Mouse (Mus musculus): ENCODE measurements at regions not wholly inside any gene's neighbourhood (a gene's known extent, or its start where the extent isn't known, plus 50 kb on each side); places are given as distances from the start of the nearest gene placed in this dataset.

GRCm38 (mm10) chr10:60937517-60937866 is 106.1 kb upstream of the Unc5b start:
- DNase-seq (ENCODE audit: low spot score) = no peak

GRCm38 (mm10) chr10:60936659-60937516 is 105.5 kb upstream of the Unc5b start:
- no peak for DNase-seq (ENCODE audit: low spot score)

- peak; percentile 10 for DNase-seq (ENCODE audit: low spot score)
Observed at GRCm38 (mm10) chr10:60934297-60935286, 103.2 kb upstream of the Unc5b start.

GRCm38 (mm10) chr10:60933891-60934290 is 102.5 kb upstream of the Unc5b start:
- no peak for DNase-seq (ENCODE audit: low spot score)

- no peak for DNase-seq (ENCODE audit: low spot score)
Observed at GRCm38 (mm10) chr10:60932855-60933254, 101.5 kb upstream of the Unc5b start.

- peak; percentile 19 for DNase-seq (ENCODE audit: low spot score)
Observed at GRCm38 (mm10) chr10:60931891-60932378, 100.6 kb upstream of the Unc5b start.

GRCm38 (mm10) chr10:60928646-60929045 is 97.3 kb upstream of the Unc5b start:
- DNase-seq (ENCODE audit: low spot score) = no peak

- DNase-seq (ENCODE audit: low spot score) = no peak
Observed at GRCm38 (mm10) chr10:60928164-60928563, 96.8 kb upstream of the Unc5b start.

GRCm38 (mm10) chr10:60926632-60927031 is 95.3 kb upstream of the Unc5b start:
- DNase-seq (ENCODE audit: low spot score) = no peak

GRCm38 (mm10) chr10:60925644-60926043 is 94.3 kb upstream of the Unc5b start:
- no peak for DNase-seq (ENCODE audit: low spot score)

- DNase-seq (ENCODE audit: low spot score) = no peak
Observed at GRCm38 (mm10) chr10:60925198-60925597, 93.8 kb upstream of the Unc5b start.

GRCm38 (mm10) chr10:60923806-60924205 is 92.4 kb upstream of the Unc5b start:
- no peak for DNase-seq (ENCODE audit: low spot score)

GRCm38 (mm10) chr10:60920621-60921020 is 89.2 kb upstream of the Unc5b start:
- DNase-seq (ENCODE audit: low spot score) = no peak

GRCm38 (mm10) chr10:60918020-60918419 is 86.6 kb upstream of the Unc5b start:
- no peak for DNase-seq (ENCODE audit: low spot score)

- no peak for DNase-seq (ENCODE audit: low spot score)
Observed at GRCm38 (mm10) chr10:60914391-60914790, 83.0 kb upstream of the Unc5b start.

GRCm38 (mm10) chr10:60913456-60913900 is 82.1 kb upstream of the Unc5b start:
- no peak for DNase-seq (ENCODE audit: low spot score)

GRCm38 (mm10) chr10:60904351-60904750 is 73.0 kb upstream of the Unc5b start:
- no peak for DNase-seq (ENCODE audit: low spot score)

- no peak for DNase-seq (ENCODE audit: low spot score)
Observed at GRCm38 (mm10) chr10:60900992-60901391, 69.6 kb upstream of the Unc5b start.

GRCm38 (mm10) chr10:60893810-60894147 is 62.4 kb upstream of the Unc5b start:
- no peak for DNase-seq (ENCODE audit: low spot score)

- DNase-seq (ENCODE audit: low spot score) = no peak
Observed at GRCm38 (mm10) chr10:60893130-60893809, 61.9 kb upstream of the Unc5b start.

GRCm38 (mm10) chr10:60892730-60893129 is 61.3 kb upstream of the Unc5b start:
- no peak for DNase-seq (ENCODE audit: low spot score)
